In the genomic region with DNA sequence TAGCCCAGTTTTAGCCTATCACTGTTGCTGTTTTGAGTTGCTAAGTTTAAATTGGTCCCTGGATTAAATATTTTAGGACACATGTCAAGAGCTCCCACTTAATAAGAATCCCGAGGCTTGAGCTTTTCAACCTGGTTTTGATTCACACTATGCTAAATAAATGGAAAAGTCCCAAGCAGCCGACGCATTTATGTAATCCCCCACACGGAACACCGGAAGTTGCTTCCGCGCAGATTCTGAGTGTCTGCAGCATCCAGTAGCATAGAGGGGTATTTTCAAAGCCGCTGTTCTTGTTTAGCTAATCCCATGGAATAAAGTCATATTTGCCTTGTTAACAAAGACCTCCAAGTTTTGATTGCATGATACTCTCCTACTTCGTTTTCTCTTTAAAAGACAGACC, we compare ENCODE assay signal across 12 mouse cellular contexts.
DNase-seq lines count a peak whose midpoint lies in the region; ATAC-seq and TF ChIP-seq lines count a peak whose summit lies in the region.
"Had no signal": no experiment of that assay in that cellular context is flagged by ENCODE, and none has a peak within 500 bp of the region (broad histone marks: within the 10 kb centered on the region; RNA-seq: fewer than 3 reads in every experiment).

No protein-coding gene starts in this region.

- H3K4me3 ChIP-seq in gastrocnemius, adult 2 months, result peak overlapping the region; percentile 34
- no peak overlapping the region for H3K4me3 ChIP-seq in kidney, embryonic 14.5 days (ENCODE audit: low read length)
- H3K4me3 ChIP-seq in limb, embryonic 14.5 days (replicated peaks; ENCODE audit: low read length), result no peak overlapping the region
- no peak overlapping the region for H3K4me3 ChIP-seq in limb, embryonic 10.5 days
- H3K4me3 ChIP-seq in embryonic facial prominence, embryonic 14.5 days (ENCODE audit: low read depth, low read length), result no peak overlapping the region
- H3K4me3 ChIP-seq: forebrain, embryonic 12.5 days; midbrain, embryonic 15.5 days had no signal

- H3K27me3 ChIP-seq in kidney, embryonic 14.5 days (ENCODE audit: control insufficient read depth, insufficient read depth, low read length), result no peaks in the 10 kb centered on the region
- no peaks in the 10 kb centered on the region for H3K27me3 ChIP-seq in limb, embryonic 14.5 days (ENCODE audit: control insufficient read depth, insufficient read depth, low read length)
- no peaks in the 10 kb centered on the region for H3K27me3 ChIP-seq in limb, embryonic 10.5 days (ENCODE audit: low read depth, poor library complexity, severe bottlenecking)
- no peaks in the 10 kb centered on the region for H3K27me3 ChIP-seq in embryonic facial prominence, embryonic 14.5 days (replicated peaks; ENCODE audit: control insufficient read depth, insufficient read depth, low read length)
- H3K27me3 ChIP-seq: forebrain, embryonic 12.5 days; midbrain, embryonic 15.5 days had no signal

- H3K27ac ChIP-seq in gastrocnemius, adult 2 months, result peak overlapping the region; percentile 8; the same call in 1 of the 2 replicates
- no peak overlapping the region for H3K27ac ChIP-seq in kidney, embryonic 14.5 days (ENCODE audit: low read depth, low read length)
- H3K27ac ChIP-seq in limb, embryonic 14.5 days (replicated peaks; ENCODE audit: low read depth, low read length), result no peak overlapping the region
- H3K27ac ChIP-seq in limb, embryonic 10.5 days, result no peak overlapping the region
- H3K27ac ChIP-seq in embryonic facial prominence, embryonic 14.5 days (replicated peaks; ENCODE audit: low read depth, low read length), result no peak overlapping the region
- H3K27ac ChIP-seq: forebrain, embryonic 12.5 days; liver, embryonic 14.5 days; midbrain, embryonic 15.5 days had no signal

- no peak overlapping the region for H3K9ac ChIP-seq in kidney, embryonic 14.5 days (ENCODE audit: low read depth, low read length)
- no peak overlapping the region for H3K9ac ChIP-seq in limb, embryonic 14.5 days (ENCODE audit: low read depth, low read length, severe bottlenecking)
- no peak overlapping the region for H3K9ac ChIP-seq in embryonic facial prominence, embryonic 14.5 days (ENCODE audit: low read depth, low read length)
- H3K9ac ChIP-seq: forebrain, embryonic 12.5 days; liver, embryonic 14.5 days; midbrain, embryonic 15.5 days had no signal

- no peak for DNase-seq in gastrocnemius, adult 2 months
- DNase-seq in gastrocnemius, postnatal 14 days, result no peak
- peak; percentile 12 for DNase-seq in kidney, adult 9 months
- peak; percentile 30 for DNase-seq in limb, embryonic 14.5 days (ENCODE audit: low spot score)
- no peak for DNase-seq in limb, embryonic 10.5 days (ENCODE audit: low spot score)
- DNase-seq in embryonic facial prominence, embryonic 14.5 days (ENCODE audit: low spot score), result peak; percentile 49
- no peak for DNase-seq in urinary bladder, postnatal 14 days (ENCODE audit: low spot score)
- DNase-seq: B cell, adult 2 months had no signal

- no peak for TF ChIP-seq CTCF in gastrocnemius, adult 2 months (IDR thresholded peaks at IDR 0.05)

- no peak for ATAC-seq in kidney, embryonic 14.5 days (ENCODE audit: low FRiP score, low TSS enrichment)
- no peak for ATAC-seq in limb, embryonic 14.5 days (ENCODE audit: low FRiP score, low read depth)
- ATAC-seq in embryonic facial prominence, embryonic 14.5 days (ENCODE audit: low read depth), result no peak

- no peaks in the 10 kb centered on the region for H3K9me3 ChIP-seq in kidney, embryonic 14.5 days (ENCODE audit: control insufficient read depth, low read length)
- H3K9me3 ChIP-seq in limb, embryonic 14.5 days (ENCODE audit: control insufficient read depth, low read length), result no peaks in the 10 kb centered on the region
- no peaks in the 10 kb centered on the region for H3K9me3 ChIP-seq in limb, embryonic 10.5 days (replicated peaks)
- H3K9me3 ChIP-seq in embryonic facial prominence, embryonic 14.5 days (ENCODE audit: control insufficient read depth, low read length), result no peaks in the 10 kb centered on the region
- H3K9me3 ChIP-seq: forebrain, embryonic 12.5 days; midbrain, embryonic 15.5 days had no signal

- 89% methylated on average over 9 of the region's 9 CpGs for WGBS in kidney, embryonic 14.5 days
- 48% methylated on average over 9 of the region's 9 CpGs for WGBS in limb, embryonic 14.5 days
- 78% methylated on average over 9 of the region's 9 CpGs for WGBS in limb, embryonic 10.5 days
- WGBS in embryonic facial prominence, embryonic 14.5 days, result 60% methylated on average over 9 of the region's 9 CpGs

- H3K4me1 ChIP-seq in kidney, embryonic 14.5 days (ENCODE audit: control insufficient read depth, insufficient read depth, low read length), result 0 out of 2 replicates have a peak, but pooled peaks cover 3% of the 10 kb centered on the region
- peaks cover 3% of the 10 kb centered on the region; the same call in 1 of the 2 replicates for H3K4me1 ChIP-seq in limb, embryonic 14.5 days (ENCODE audit: control insufficient read depth, insufficient read depth, low read length)
- H3K4me1 ChIP-seq in limb, embryonic 10.5 days, result peaks cover 27% of the 10 kb centered on the region
- peaks cover 20% of the 10 kb centered on the region for H3K4me1 ChIP-seq in embryonic facial prominence, embryonic 14.5 days (ENCODE audit: control insufficient read depth, insufficient read depth, low read length)

- H3K4me2 ChIP-seq in kidney, embryonic 14.5 days (replicated peaks; ENCODE audit: low read depth, low read length), result no peak overlapping the region
- no peak overlapping the region for H3K4me2 ChIP-seq in limb, embryonic 14.5 days (replicated peaks; ENCODE audit: low read depth, low read length, severe bottlenecking)
- H3K4me2 ChIP-seq in embryonic facial prominence, embryonic 14.5 days (ENCODE audit: low read depth, low read length), result peak overlapping the region; percentile 7; the same call in 1 of the 2 replicates
- H3K4me2 ChIP-seq: forebrain, embryonic 12.5 days; midbrain, embryonic 15.5 days had no signal

- no peaks in the 10 kb centered on the region for H3K36me3 ChIP-seq in kidney, embryonic 14.5 days (ENCODE audit: control insufficient read depth, insufficient read depth, low read length)
- H3K36me3 ChIP-seq in limb, embryonic 14.5 days (ENCODE audit: control insufficient read depth, insufficient read depth, low read length), result no peaks in the 10 kb centered on the region
- no peaks in the 10 kb centered on the region for H3K36me3 ChIP-seq in limb, embryonic 10.5 days
- H3K36me3 ChIP-seq in embryonic facial prominence, embryonic 14.5 days (ENCODE audit: control insufficient read depth, insufficient read depth, low read length), result no peaks in the 10 kb centered on the region
- H3K36me3 ChIP-seq: forebrain, embryonic 12.5 days; midbrain, embryonic 15.5 days had no signal

- intact Hi-C loops in gastrocnemius, adult 2 months (cut with DNase I), result no loop called here
- intact Hi-C loops in gastrocnemius, postnatal 14 days (cut with DNase I; ENCODE audit: low total_unique reads), result no loop called here

- no peak for TF ChIP-seq POLR2A in limb, embryonic 14.5 days (IDR thresholded peaks at IDR 0.05; ENCODE audit: borderline replicate concordance, extremely low read depth, insufficient read depth, insufficient read length)

Comparison
In these comparisons a context has a peak if more than half of its experiments do, and no peak if none do; other contexts are left out.
1. DNase-seq: peak in kidney, adult 9 months (single experiment), limb, embryonic 14.5 days (single experiment) and embryonic facial prominence, embryonic 14.5 days (single experiment); none in gastrocnemius, adult 2 months (single experiment), gastrocnemius, postnatal 14 days (single experiment), limb, embryonic 10.5 days (single experiment) and urinary bladder, postnatal 14 days (single experiment).